Mouse (Mus musculus) urinary bladder, postnatal 10 days (tissue): ENCODE data around the gene Ctf2.

Experiments used
- DNase-seq: peaks from one replicate; pipeline ENCODE4 v3.0.0; 2022; ENCODE audit warnings: low spot score

Ctf2 gene

DNA sequence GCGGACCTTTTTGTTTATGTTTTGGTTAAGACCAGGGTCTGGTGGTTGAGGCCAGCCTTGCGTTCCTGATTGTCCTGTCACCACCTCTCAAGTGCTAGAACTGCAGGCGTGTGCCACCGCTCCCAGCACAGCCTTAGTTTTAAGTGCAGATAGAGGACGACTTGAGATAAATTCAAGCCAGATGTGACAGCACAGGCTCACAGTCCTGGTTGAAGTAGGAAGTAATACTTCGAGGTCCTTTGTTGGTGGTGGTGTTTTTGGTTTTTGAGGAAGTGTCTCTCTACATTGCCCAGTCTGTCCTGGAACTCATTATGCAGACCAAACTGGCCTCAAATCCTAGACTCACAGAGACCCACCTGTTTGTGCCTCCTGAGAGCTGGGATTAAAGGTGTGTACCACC lies 27.8 kb upstream of the Ctf2 start:
- DNase-seq, result no peak

GRCm38 (mm10) chr7:127753741-127754140 lies 21.8 kb upstream of the Ctf2 start:
- DNase-seq, result no peak

- DNase-seq, result no peak
These were observed 21.2 kb upstream of the Ctf2 start for GRCm38 (mm10) chr7:127753158-127753557.

- DNase-seq, result no peak
These were observed 20.1 kb upstream of the Ctf2 start for GRCm38 (mm10) chr7:127752069-127752468.

DNA sequence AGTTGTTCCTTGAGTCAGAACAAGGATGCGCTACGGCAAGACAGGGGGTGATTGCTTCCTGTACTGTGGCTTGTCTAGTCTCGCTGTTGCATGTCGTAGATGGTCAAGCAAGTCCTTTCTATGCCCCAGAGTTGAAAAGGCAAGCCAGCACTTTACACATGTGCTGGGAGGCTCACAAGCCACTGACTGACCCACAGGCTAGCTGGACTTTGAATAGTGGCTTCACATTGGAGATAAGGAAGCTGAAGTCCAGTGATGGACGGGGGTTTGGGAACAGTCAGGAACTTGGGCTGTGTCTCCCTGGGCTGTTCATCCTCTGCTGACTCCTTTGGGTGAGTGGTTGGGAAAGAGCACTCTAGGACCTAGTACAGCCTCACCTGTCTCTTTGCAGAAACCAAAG lies 19.7 kb upstream of the Ctf2 start:
- DNase-seq, result no peak

- no peak for DNase-seq
These were observed 18.5 kb upstream of the Ctf2 start for GRCm38 (mm10) chr7:127750131-127751127.

DNA sequence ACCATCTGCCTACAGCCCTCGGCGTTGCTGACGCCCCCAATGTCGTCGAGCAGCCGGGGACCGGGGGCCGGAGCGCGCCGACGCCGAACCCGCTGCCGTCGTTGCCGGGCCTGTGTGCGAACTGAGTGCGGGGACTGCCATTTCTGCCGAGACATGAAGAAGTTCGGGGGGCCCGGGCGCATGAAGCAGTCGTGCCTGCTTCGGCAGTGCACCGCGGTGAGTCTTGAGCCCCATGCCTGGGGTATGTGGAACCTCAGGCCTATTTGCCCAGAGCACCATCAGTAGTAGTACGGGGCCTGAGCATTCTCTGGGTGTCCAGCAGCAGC lies 16.2 kb upstream of the Ctf2 start:
- no peak for DNase-seq

GRCm38 (mm10) chr7:127747559-127748234 lies 15.7 kb upstream of the Ctf2 start:
- DNase-seq, result no peak

- no peak for DNase-seq
These were observed 14.8 kb upstream of the Ctf2 start for GRCm38 (mm10) chr7:127746494-127747491.

DNA sequence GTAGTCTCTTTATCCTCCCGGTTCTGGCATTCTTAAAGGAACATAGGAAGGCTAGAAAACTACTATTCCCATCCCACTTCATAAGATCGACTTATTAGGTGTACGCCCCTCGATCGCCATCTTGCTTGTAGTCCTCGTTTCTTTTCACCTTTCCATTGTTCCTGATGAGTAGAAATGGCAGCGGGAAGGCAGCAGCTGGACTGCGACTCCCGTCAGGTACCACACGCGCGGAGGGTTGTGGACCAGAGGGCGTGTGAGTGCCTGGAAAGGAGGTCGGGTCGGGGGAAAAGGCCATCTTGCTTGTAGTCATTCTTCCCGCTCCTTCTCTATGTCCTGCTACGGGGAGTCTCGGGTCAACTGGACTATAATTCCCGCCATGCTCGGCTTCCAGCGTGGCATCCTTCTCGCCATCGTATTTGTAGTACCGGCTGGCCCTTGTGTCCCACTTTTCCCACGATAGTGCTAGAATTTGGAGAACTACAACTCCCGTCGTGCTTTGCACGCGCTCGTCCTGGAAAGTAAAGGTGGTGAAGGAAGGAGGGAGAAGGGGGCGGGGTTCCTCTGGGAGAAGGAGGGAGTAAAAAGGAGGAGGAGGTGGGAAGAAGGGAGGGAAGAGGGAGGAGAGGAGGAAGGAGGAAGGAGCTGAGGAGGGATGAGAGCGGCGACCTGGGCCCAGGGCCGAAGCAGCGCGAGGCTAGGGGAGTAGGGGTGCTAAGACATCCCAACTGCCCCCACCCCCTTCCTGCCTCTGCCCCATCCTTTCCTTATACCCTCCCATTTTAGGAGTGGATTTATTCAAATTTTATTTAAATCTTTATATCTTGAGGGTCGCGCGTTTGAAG lies 13.9 kb upstream of the Ctf2 start:
- peak; percentile 80 for DNase-seq

- DNase-seq, result no peak
These were observed 13.3 kb upstream of the Ctf2 start for GRCm38 (mm10) chr7:127745251-127745651.

- DNase-seq, result no peak
These were observed 12.5 kb upstream of the Ctf2 start, which contains the start of gene Fbxl19 for GRCm38 (mm10) chr7:127744366-127745045. Gene Fbxl19, plus strand, starts transcription at chr7:127744543.

- no peak for DNase-seq
These were observed 1.8 kb downstream of the Ctf2 start for GRCm38 (mm10) chr7:127730170-127730569.

GRCm38 (mm10) chr7:127727898-127728297 lies 4.1 kb downstream of the Ctf2 start:
- no peak for DNase-seq

DNA sequence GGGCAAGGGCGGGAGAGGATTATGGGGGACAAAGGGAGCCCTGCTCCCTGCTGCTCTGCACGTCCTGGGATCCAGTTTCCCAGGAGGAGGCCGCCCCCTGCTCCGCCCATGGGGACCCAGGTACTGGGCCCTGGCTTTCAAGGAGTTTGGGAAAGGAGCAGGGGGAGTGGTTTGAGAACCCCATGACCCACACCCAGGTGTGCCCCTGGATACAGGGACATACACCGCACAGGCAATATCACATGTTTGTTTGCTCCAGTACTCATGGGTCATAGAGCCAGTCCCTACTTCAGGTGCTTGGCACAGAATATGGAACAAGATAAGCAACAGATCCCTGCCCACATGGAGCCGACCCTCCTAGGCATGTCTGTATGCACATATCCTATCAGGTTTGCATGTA lies 6.0 kb downstream of the Ctf2 start:
- DNase-seq, result no peak

- no peak for DNase-seq
These were observed 6.5 kb downstream of the Ctf2 start for GRCm38 (mm10) chr7:127725490-127725889.

- DNase-seq, result no peak
These were observed 12.7 kb downstream of the Ctf2 start for GRCm38 (mm10) chr7:127719258-127719657.

DNA sequence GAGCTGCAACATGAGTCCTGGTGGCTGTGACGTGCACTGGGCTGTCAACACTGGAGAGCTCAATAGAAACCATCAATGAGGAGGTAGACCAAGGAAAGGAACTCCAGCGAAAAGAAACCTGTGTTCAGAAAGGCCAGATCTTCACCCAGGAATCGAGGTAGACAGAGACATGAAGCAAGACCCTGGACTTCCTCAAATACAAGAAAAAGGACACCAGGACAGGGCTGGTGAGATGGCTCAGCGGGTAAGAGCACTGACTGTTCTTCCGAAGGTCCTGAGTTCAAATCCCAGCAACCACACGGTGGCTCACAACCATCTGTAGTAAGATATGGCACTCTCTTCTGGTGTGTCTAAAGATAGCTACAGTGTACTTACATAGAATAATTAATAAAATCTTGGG lies 13.6 kb downstream of the Ctf2 start:
- DNase-seq, result no peak

GRCm38 (mm10) chr7:127716992-127717391 lies 15.0 kb downstream of the Ctf2 start:
- no peak for DNase-seq

GRCm38 (mm10) chr7:127714816-127715215 lies 17.1 kb downstream of the Ctf2 start:
- DNase-seq, result no peak
